Mouse (Mus musculus): ENCODE results near the gene Olfr455. TPM values are rescaled to one million over a fixed set of nuclear protein-coding genes. Genes with fewer than 3 reads are reported as not detected.

Olfr455 gene
- total and polyA plus RNA-seq, 3 experiments = not detected

- Histone ChIP-seq H3K9me3 (replicated peaks; ENCODE audit: insufficient read depth, low read length) (no peaks in the 10 kb centered on the region), H3K27ac (ENCODE audit: control insufficient read depth, low read depth, low read length) (no peak overlapping the region), H3K9ac (ENCODE audit: control insufficient read depth, low read depth, low read length, poor library complexity, severe bottlenecking) (no peak overlapping the region), H3K27me3 (ENCODE audit: control insufficient read depth in 1 of 2, insufficient read depth in 2 of 2, low read length in 2 of 2) (no peaks in the 10 kb centered on the region; a peak in 1 of 4 replicates), H3K36me3 (ENCODE audit: control insufficient read depth in 1 of 2, insufficient read depth in 2 of 2, low read length in 2 of 2) (no peaks in the 10 kb centered on the region), H3K4me1 (ENCODE audit: control insufficient read depth in 1 of 2, insufficient read depth in 2 of 2, low read length in 2 of 2) (no peaks in the 10 kb centered on the region), H3K79me2 (ENCODE audit: control insufficient read depth, insufficient read depth, low read length, poor library complexity) (no peaks in the 10 kb centered on the region), H3K4me3 (ENCODE audit: control insufficient read depth in 1 of 2, insufficient read depth in 1 of 2, low read depth in 2 of 2, low read length in 2 of 2) (no peak overlapping the region)
- peak; percentile 27 to 90 (median 65); a peak in 5 of 6 replicates for TF ChIP-seq CTCF (IDR thresholded peaks at IDR 0.05 in 2 of 3, conservative IDR thresholded peaks at IDR 0.05 in 1 of 3; ENCODE audit: control insufficient read depth in 1 of 3, insufficient read depth in 1 of 3, low read depth in 2 of 3, low read length in 3 of 3, poor library complexity in 1 of 3, severe bottlenecking in 1 of 3)
- TF ChIP-seq POLR2AphosphoS2 (IDR thresholded peaks at IDR 0.05; ENCODE audit: low read length) = no peak
- TF ChIP-seq SMC3 (IDR thresholded peaks at IDR 0.05; ENCODE audit: low read depth, low read length) = peak; percentile 68
- peak; percentile 36; the same call in 1 of the 2 replicates for TF ChIP-seq ZC3H11A (IDR thresholded peaks at IDR 0.05; ENCODE audit: low read depth, low read length)
- peak; percentile 62 for TF ChIP-seq RAD21 (IDR thresholded peaks at IDR 0.05; ENCODE audit: low read depth, low read length)
- no peak for TF ChIP-seq ZKSCAN1 (IDR thresholded peaks at IDR 0.05; ENCODE audit: low read depth, low read length)
- DNase-seq (ENCODE audit: low read depth, low spot score) = peak; percentile 57
Observed at GRCm38 (mm10) chr6:42583488-42583872, 36.1 kb upstream of the Olfr455 start.

DNA sequence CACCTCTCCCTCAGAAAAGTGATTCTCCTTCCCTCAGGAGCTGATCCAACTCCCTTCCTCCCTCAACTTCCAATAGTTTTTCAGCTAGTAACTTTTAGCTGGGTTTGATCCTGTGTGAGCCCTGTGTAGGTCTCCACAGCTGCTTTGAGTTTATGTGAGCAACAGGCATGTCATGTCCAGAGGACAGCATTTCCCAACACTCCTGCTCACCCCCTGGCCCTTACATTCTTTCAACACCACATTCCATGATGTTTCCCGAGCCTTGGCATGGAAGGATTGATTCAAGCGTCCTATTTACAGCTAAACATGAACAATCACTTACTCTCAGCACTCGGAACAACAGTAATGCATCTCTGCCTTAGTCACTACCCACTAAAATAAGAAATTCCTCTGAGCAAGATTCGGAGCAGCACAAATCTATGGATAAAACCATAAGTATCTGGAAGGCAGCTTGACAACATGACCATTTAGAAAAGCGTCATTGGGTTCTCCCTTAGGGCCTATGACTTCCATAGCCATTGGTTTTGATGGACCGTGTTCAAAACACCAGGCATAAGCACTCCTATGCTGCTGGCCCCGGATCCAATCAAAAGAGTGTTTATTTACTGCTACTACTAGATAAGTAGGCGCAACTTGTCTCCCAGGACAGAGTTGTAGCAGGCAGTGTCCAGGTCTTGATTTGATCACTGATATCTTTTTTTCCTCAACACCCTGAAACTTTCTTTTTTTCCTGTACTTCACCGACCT lies 35.5 kb upstream of the Olfr455 start:
- H3K27ac ChIP-seq (ENCODE audit: control insufficient read depth, low read depth, low read length) = no peak overlapping the region
- H3K4me1 ChIP-seq (ENCODE audit: control insufficient read depth in 1 of 2, insufficient read depth in 2 of 2, low read length in 2 of 2) = no peaks in the 10 kb centered on the region
- no peaks in the 10 kb centered on the region; a peak in 1 of 4 replicates for H3K27me3 ChIP-seq (ENCODE audit: control insufficient read depth in 1 of 2, insufficient read depth in 2 of 2, low read length in 2 of 2)
- H3K36me3 ChIP-seq (ENCODE audit: control insufficient read depth in 1 of 2, insufficient read depth in 2 of 2, low read length in 2 of 2) = no peaks in the 10 kb centered on the region
- H3K79me2 ChIP-seq (ENCODE audit: control insufficient read depth, insufficient read depth, low read length, poor library complexity) = no peaks in the 10 kb centered on the region
- TF ChIP-seq RCOR1 (IDR thresholded peaks at IDR 0.05; ENCODE audit: low read depth, low read length) (no peak), POLR2AphosphoS5 (IDR thresholded peaks at IDR 0.05; ENCODE audit: borderline replicate concordance, low read depth, low read length) (no peak), TAL1 (IDR thresholded peaks at IDR 0.05; ENCODE audit: low read length) (no peak), MXI1 (IDR thresholded peaks at IDR 0.05; ENCODE audit: low read depth, low read length) (no peak), ETS1 (IDR thresholded peaks at IDR 0.05; ENCODE audit: low read depth, low read length) (no peak), NRF1 (IDR thresholded peaks at IDR 0.05; ENCODE audit: insufficient read depth, low read depth, low read length, poor library complexity, severe bottlenecking) (no peak), MAFK (IDR thresholded peaks at IDR 0.05; ENCODE audit: borderline replicate concordance, low read depth, low read length) (no peak), RAD21 (IDR thresholded peaks at IDR 0.05; ENCODE audit: low read depth, low read length) (no peak), MYC (IDR thresholded peaks at IDR 0.05; ENCODE audit: low read depth, low read length) (no peak), ZNF384 (IDR thresholded peaks at IDR 0.05; ENCODE audit: low read depth, low read length) (no peak), ELF1 (IDR thresholded peaks at IDR 0.05; ENCODE audit: low read depth, low read length) (no peak), CHD1 (IDR thresholded peaks at IDR 0.05; ENCODE audit: low read depth, low read length) (no peak), CTCF (IDR thresholded peaks at IDR 0.05 in 2 of 3, conservative IDR thresholded peaks at IDR 0.05 in 1 of 3; ENCODE audit: control insufficient read depth in 1 of 3, insufficient read depth in 1 of 3, low read depth in 2 of 3, low read length in 3 of 3, poor library complexity in 1 of 3, severe bottlenecking in 1 of 3) (no peak)
- H3K9ac ChIP-seq (ENCODE audit: control insufficient read depth, low read depth, low read length, poor library complexity, severe bottlenecking) = no peak overlapping the region
- no peak overlapping the region for H3K4me3 ChIP-seq (ENCODE audit: control insufficient read depth in 1 of 2, insufficient read depth in 1 of 2, low read depth in 2 of 2, low read length in 2 of 2)
- DNase-seq (ENCODE audit: low read depth, low spot score) = no peak
- H3K9me3 ChIP-seq (replicated peaks; ENCODE audit: insufficient read depth, low read length) = no peaks in the 10 kb centered on the region

Measured in MEL (cell line).